Mouse (Mus musculus): ENCODE measurements around the gene Gm10799.
"Not testable (repeated sequence)": the region's sequence is repeated elsewhere in the genome, so short reads cannot be mapped to it uniquely, and the experiment has no call there.

Gene Gm10799

DNA sequence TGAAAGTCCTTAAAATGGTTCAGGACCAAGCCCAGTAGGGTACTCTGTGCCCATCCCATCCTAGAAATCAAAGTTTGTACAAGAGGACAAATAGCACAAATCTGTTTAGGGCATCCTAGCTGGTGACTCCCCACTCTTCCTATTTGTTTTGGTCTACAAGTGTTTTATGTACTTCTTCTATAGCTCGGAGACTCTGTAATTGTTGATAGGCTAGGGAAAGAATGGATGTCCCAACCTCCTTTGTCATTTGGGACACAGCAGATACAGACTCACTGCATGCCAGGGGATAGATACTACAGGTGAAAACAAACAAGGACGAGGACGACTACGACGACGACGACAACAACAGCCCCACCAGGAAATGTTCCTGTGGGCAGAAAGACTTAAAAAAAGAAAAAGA is at the start of gene Gm10799:
Gm10799 (minus strand) TSS at position 101 of the 400 bp plus-strand sequence.
- DNase-seq (ENCODE audit: low spot score in 2 of 2), result not testable (repeated sequence)

DNA sequence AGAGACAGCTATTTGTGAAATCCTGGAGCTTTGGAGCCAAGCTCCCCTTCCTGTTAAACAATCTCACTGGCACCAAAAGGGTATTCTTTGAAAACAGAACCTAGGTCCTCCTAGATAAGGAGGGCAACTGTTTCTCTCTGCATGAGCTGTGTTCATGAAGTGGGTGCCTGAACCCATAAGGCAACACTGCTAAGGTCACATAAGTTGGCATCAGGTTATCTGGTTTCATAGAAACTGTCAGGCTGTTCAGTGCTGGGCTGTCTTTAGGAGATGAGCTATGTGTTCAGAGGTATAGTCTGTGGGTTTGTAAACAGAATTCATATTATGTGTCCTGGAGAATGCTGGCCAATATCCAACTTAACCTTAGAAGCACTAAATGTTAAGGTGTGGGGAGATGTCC is 48.8 kb upstream of the Gm10799 start:
- DNase-seq (ENCODE audit: low spot score in 2 of 2), result not testable (repeated sequence)

DNA sequence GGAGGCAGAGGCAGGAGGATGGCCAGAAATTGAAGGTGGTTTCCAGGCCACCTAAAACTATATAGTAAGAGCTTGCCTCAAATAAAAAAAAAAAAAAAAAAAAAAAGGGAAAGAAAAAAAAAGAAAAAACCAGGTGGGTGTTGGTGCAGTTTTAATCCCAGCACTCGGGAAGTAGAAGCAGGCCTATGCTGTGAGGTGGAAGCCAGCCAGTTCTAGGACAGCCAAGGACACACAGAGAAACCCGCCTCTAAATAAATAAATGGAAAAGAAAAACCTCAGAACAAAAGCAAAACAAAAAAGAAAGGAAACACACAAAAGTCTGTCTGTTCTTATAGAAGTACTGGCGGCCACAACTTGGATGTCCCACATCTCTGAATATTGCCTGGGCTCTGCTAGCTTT is 46.5 kb upstream of the Gm10799 start:
- DNase-seq (ENCODE audit: low spot score in 2 of 2), result no peak

DNA sequence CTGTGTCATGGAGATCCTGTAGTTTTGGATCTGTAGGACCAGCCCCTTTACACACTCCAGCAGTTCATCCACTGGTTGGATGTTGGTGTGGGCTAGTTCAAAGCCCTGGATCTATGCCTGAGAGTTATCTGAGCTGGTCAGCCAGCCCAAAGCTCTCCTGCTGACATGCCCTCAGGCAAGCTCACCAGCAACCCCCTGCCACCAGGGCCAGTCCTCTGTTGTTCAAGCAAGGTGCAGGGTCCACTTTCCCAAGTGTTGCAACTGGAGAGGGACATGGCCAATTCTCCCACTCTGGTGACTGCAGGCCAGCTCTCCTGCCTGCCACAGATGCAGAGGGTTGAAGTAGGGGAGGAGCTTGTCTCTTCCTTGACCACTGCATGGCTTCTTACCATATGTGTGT is 45.2 kb upstream of the Gm10799 start:
- DNase-seq (ENCODE audit: low spot score in 2 of 2), result not testable (repeated sequence)

DNA sequence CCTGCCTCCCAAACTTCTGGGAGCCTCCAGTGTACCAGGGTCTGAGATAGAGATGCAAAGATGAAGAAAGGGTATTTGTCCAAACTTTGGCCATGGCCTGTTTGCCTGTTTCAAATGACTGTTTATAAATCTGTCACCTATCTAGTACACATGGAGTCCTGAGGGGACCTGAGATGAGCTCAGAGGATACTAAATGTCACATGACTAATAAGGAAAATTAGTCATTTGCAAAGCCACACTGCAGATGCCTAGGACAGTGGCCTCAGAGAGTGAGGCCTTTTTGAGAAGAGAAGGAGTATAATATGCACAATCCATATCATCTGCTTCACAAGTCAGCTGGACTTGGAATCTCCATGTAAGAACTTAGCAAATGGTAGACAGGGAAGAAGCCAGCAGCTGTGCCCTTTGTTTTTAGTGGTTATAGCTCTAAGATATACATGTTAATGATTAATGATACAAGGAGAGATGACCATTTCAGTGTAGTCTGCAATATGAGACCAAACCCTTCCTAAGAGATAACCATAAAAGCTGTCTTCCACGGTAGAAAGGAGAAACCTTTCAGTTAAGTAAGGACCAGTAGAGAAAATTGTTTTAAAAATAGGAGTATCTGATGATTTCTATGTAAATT is 42.9 kb upstream of the Gm10799 start:
- DNase-seq (ENCODE audit: low spot score in 2 of 2), result not testable (repeated sequence)

DNA sequence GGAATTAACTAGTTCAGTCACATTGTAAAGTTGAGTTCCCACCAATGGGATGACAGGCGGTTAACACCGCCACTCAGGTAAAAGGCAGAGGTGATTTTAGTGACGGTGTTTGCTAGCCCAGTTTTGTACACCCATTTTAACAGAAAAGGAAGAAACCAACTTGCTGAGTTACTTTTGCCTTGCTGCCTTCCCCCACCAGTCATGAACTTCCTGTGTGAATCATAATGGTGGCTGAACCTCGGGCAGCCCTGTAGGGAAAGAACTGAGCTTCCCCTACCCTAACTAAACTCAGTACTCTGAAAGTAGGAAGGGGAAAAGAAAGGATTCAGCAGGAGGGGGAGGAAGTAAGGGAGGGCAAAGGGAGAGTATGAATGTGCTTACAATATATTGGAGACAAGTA is 41.7 kb upstream of the Gm10799 start:
- DNase-seq (ENCODE audit: low spot score in 2 of 2), result no peak

DNA sequence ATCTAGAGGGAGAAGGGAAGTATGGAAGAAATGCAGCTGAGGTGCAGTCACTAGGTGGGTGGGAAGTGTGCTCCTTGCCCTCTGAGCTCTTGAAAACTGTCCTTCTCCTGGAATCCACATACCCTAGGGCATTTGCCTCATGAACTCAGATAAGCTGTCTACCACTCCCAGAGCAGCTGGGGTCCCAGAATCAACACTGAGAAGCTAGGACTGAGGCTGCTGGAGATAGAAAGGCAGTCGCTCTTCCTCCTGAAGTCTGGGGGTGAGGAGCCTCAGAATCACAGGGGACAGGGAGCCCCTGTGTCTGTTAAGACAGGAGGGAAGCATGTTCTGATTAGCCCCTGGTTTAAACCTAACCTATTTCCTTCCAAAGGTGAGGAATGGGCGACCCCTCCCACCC is 41.2 kb upstream of the Gm10799 start:
- DNase-seq (ENCODE audit: low spot score in 2 of 2), result no peak

DNA sequence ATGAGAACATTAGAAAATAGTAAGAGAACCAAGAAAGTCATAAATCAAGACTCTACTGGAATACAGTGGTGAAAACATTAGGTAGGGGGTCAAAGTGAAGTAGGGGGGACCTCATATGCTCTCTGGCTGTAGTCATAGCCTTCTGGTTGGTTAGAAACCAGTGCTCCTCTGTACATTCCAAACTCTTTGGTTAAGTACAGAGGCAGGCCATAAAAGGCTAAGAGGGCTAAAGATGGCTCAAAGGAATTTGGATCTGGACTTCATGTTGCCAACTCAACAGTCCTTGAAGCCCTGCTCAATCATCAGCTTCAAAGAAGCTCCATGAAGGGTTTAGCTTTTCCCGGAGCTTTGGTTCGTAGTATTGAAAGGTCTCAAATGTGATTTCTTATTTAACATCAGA is 40.7 kb upstream of the Gm10799 start:
- not testable (repeated sequence) for DNase-seq (ENCODE audit: low spot score in 2 of 2)

DNA sequence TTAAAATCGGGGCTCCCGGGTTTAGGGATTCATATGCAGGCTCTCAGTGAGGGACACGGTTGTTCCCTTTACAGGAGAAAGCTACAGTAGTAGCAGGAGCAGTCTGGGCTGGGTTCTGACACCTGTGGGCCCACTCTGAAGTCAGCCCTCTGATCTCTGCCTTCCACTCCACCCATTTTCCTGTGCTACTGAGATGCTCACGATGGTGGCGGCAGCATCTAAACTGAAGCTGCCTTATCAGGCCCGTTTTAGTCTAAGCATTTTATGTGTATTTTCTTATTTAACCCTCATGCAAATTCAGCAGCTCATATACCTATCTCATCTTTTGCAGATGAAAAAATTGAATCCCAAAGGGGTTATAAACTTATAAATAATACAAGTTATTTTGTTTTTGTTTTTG is 36.5 kb upstream of the Gm10799 start:
- no peak for DNase-seq (ENCODE audit: low spot score in 2 of 2)

DNA sequence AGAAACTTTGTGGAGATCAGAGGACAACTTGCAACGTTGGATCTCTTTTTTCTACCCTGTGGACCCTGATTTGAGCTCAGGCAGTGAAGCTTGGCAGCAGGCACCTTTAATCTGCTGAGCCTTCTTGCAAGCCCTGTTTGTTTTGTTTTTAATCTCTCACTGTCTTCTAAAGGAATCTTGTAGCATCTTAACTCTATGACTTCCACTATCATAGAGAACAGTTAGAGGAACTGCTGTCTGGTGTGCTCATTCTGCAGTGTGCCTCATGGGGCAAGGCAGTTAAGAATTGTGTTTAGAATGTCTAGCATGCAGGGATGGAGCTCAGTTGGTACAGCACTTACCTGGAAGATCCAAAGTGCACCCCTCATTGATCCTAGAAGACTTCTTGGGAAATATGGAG is 31.6 kb upstream of the Gm10799 start:
- no peak for DNase-seq (ENCODE audit: low spot score in 2 of 2)

DNA sequence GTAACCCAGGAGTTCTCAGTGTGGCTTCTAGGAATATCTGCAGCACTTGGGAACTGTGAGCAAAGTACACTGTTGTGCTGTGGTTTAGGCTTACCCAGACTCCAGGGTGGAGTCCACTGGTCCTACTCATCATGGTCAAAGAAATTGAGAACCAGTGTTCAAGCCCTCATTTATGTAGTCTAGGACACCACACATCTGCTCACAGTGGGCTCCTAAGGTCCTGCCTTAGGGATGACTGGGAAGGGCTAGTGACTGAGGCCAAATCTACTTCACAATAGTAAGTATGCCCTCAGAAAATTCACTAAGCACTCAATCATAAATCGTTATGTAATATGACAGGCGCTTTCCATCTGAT is 30.9 kb upstream of the Gm10799 start:
- no peak for DNase-seq (ENCODE audit: low spot score in 2 of 2)

DNA sequence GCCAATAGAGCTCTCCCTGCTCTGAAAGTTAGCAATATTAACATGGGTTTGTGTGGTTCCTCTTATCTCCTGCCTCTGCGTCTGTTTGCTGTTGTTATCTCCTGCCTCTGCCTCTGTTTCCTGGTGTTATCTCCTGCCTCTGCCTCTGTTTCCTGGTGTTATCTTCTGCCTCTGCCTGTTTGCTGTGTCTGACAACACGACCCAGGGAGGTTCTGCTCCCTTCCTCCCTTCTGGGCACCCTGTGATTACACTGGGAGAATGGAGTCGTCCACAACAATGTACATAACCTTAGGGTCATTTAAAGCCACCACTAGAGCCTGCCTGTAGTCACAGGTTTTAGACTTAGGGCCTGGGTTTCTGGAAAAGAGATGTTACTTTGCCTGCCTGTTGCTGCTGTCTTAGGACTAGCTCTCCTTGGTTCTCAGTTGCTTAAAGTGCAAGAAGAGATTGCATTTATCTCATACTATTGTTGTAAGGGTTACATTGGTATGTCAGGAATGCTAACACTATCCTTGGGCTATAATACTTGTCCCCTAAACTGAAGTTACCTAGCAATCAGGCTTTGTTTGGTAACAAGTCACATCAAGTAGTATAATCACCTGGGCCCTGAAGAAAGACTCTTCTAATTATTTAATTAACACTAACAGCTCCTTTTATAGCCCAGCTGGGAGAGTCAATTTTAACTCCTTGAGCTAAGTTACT is 30.3 kb upstream of the Gm10799 start:
- DNase-seq (ENCODE audit: low spot score in 2 of 2), result no peak

DNA sequence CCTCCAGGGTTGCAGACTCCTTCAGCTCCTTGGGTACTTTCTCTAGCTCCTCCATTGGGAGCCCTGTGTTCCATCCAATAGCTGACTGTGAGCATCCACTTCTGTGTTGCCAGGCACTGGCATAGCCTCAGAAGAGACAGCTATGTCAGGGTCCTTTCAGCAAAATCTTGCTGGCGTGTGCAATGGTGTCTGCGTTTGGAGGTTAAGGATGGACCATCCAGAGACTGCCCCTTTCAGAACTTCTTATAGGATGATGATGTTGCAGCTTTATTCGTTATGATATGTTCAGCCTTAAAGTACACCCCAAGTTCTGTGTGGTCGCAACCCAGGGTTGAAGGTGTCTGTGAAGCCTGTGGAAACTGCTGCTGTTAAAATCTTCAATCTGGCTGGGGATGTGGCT is 29.0 kb upstream of the Gm10799 start:
- DNase-seq (ENCODE audit: low spot score in 2 of 2), result not testable (repeated sequence)

DNA sequence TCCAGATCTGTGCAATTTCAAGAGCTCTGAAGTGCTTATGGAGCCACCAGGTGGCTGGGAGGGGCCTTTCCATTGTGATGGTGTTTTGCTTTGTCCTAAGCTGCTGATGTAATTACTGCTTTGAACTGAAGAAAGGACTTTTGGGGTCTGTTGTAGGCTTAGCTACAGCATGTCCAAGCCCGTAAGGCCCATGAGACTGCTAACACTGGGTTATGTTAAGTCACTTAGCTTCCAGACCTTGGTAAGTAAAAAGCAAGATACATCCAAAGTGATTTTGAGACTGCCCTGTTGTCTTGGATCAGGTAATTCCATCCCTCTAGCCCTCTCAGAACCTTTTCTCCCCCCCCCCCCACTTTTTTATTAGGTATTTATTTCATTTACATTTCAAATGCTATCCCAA is 28.4 kb upstream of the Gm10799 start:
- DNase-seq (ENCODE audit: low spot score in 2 of 2), result not testable (repeated sequence)

DNA sequence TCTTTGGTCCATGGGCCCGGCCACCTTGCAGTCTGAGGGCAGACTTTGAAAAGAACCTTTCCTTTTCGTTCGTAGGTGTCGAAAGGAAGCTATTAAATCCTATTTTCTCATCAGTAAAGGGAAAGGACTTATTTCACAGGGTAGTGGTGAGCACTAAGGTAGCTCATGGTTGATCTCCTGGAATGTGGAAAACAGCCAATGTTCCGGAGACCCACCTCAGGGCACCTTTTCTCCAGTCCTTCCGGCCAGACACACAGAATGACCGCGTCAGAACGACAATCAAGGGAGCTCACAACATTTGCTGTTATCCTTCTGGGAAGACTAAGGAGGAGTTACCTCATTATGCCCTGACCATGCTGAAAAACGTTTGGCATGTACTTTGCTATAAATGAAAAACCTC is 27.9 kb upstream of the Gm10799 start:
- no peak for DNase-seq (ENCODE audit: low spot score in 2 of 2)

DNA sequence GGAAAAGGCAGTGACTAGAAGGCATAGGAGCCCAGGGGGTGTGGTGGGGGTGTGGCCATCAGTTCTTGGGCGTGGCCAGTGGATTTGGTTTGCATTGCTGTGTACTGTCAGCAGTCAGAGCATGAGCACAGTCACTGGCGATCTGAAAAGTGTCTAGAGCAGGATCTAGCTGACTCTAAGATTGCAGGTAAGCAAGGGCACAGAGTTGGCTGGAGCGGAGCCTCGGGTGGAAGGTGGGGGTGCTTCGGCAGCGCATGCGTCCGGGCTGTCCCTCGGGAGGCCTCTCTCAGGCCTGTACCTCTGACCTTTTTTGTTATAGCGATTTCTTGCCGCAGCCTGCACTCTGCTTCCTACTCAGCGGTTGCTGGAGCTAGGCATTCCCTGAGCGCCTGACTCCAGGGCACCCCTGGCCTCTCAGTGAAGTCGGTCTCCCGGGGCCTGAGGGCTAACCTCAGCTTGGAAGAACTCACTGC is 27.4 kb upstream of the Gm10799 start, which contains the start of gene Cd59a:
Cd59a (plus strand) TSS at position 61 of the 473 bp plus-strand sequence.
- peak; percentile 66 to 71 for DNase-seq (ENCODE audit: low spot score in 2 of 2)

DNA sequence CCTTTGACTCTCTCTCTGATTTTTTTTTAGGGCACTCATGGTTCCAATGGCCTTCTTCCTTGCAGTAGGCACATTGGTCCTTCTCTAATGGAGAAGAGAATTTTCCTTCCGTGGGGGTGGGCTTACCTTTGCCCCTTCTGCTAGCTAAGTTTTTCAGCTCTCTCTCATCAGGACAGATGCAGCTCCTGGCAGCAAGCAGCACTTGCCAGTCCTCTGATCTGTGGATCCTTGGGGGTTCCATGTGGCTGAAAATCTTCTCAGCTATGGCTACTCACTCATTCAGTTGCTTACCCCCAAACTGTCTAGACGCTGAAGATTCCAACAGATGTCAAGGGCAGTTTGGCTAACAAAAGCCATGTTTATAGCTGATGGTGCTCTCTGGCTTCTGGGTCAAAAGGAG is 25.0 kb upstream of the Gm10799 start:
- DNase-seq (ENCODE audit: low spot score in 2 of 2), result no peak

DNA sequence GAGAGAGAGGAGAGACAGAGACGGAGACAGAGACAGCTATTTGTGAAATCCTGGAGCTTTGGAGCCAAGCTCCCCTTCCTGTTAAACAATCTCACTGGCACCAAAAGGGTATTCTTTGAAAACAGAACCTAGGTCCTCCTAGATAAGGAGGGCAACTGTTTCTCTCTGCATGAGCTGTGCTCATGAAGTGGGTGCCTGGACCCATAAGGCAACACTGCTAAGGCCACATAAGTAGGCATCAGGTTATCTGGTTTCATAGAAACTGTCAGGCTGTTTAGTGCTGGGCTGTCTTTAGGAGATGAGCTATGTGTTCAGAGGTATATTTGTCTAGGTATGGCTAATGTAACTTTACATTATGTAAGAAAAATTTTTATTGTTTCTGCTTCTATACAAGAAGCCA is 19.2 kb upstream of the Gm10799 start:
- not testable (repeated sequence) for DNase-seq (ENCODE audit: low spot score in 2 of 2)

DNA sequence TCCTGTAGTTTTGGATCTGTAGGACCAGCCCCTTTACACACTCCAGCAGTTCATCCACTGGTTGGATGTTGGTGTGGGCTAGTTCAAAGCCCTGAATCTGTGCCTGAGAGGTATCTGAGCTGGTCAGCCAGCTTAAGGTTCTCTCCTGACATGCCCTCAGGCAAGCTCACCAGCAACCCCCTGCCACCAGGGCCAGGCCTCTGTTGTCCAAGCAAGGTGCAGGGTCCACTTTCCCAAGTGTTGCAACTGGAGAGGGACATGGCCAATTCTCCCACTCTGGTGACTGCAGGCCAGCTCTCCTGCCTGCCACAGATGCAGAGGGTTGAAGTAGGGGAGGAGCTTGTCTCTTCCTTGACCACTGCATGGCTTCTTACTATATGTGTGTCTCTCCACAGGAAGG is 15.7 kb upstream of the Gm10799 start:
- DNase-seq (ENCODE audit: low spot score in 2 of 2), result not testable (repeated sequence)

DNA sequence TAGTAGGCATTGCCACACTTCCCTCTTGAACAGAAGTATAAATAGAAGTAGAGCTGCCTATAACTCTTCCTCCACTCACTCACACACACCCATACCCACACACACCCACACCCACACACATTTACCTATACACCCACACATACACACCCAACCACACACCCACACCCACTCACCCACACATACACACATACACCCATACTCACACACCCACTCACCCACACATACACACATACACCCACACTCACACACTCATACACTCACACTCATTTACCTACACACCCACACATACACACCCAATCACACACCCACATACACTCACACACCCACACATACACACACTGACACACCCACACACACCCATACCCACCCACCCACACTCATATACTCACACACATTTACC is 14.1 kb upstream of the Gm10799 start:
- no peak for DNase-seq (ENCODE audit: low spot score in 2 of 2)

DNA sequence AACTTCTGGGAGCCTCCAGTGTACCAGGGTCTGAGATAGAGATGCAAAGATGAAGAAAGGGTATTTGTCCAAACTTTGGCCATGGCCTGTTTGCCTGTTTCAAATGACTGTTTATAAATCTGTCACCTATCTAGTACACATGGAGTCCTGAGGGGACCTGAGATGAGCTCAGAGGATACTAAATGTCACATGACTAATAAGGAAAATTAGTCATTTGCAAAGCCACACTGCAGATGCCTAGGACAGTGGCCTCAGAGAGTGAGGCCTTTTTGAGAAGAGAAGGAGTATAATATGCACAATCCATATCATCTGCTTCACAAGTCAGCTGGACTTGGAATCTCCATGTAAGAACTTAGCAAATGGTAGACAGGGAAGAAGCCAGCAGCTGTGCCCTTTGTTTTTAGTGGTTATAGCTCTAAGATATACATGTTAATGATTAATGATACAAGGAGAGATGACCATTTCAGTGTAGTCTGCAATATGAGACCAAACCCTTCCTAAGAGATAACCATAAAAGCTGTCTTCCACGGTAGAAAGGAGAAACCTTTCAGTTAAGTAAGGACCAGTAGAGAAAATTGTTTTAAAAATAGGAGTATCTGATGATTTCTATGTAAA is 13.2 kb upstream of the Gm10799 start:
- not testable (repeated sequence) for DNase-seq (ENCODE audit: low spot score in 2 of 2)

DNA sequence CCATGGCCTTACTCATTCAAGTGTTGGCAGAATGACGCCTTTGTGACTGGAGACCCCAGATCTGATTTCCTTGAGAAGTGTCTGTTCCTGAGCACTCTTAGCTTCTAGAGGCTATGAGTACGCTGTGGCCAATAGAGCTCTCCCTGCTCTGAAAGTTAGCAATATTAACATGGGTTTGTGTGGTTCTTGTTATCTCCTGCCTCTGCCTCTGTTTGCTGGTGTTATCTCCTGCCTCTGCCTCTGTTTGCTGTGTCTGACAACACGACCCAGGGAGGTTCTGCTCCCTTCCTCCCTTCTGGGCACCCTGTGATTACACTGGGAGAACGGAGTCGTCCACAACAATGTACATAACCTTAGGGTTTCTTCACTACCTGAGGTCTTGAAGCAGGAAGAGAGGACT is 9.9 kb upstream of the Gm10799 start:
- DNase-seq (ENCODE audit: low spot score in 2 of 2), result not testable (repeated sequence)

DNA sequence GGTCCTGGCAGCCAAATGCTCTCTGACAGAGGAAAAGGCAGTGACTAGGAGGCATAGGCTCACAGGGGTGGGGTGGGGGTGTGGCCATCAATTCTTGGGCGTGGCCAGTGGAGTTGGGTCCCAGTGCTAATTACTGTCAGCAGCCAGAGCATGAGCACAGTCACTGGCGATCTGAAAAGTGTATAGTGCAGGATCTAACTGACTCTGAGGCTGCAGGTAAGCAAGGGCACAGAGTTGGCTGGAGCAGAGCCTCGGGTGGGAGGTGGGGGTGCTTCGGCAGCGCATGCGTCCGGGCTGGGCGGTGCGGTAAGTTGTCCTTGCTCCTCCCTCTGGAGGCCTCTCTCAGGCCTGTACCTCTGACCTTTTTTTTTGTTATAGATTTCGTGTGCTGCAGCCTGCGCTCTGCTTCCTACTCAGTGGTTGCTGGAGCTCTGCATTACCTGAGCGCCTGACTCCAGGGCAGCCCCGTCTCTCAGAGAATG is 1.4 kb upstream of the Gm10799 start, which contains the start of gene Cd59b:
Cd59b (plus strand) TSS at position 146 of the 482 bp plus-strand sequence.
- peak; percentile 24 to 45 for DNase-seq (ENCODE audit: low spot score in 2 of 2)

All from urinary bladder, adult 18-20 months (tissue).